Mouse (Mus musculus) heart, adult 2 months (tissue): ENCODE measurements around the gene Sh2d5.

Experiments
- EP300 ChIP-seq: fragments of 200-500 bp; IDR thresholded peaks from 2 replicates; pipeline ENCODE4 v1.6.1; 2011; ENCODE audit warnings: low read depth, low read length, control low read depth; ENCODE audit not compliant: insufficient read depth
- POLR2A ChIP-seq: fragments of 200-500 bp; IDR thresholded peaks from 2 replicates; pipeline ENCODE4 v1.6.1; 2011; ENCODE audit warnings: mild to moderate bottlenecking, low read depth, low read length, control low read depth; ENCODE audit not compliant: insufficient read depth

DNA sequence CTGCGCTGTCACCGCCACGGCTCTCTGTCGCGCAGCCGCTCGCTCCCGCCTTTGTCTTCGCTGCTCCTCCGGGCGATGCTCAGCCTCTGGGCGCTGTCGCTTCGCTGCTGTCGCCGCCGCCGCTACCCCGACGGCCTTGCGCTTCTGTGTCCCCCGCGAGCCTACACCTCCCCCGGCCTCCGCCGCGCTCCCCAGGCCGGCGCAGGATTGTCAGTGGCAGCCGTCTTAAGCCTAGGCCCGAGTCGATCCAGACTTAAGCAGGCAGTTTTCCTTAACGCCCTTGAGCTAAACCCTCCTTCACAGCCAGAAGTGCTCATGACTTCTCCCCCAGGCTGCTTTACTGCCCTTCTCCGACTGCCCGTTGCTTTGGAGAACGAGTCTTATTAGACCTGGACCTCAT, 32.8 kb upstream of the Sh2d5 start:
- no peak for TF ChIP-seq POLR2A
- no peak for TF ChIP-seq EP300
